Mouse (Mus musculus) CH12F3 (cell line): ENCODE data around the gene Coro2a.

Experiments used
- in situ Hi-C: fragments of 300-500 bp; cut with MboI; formaldehyde crosslinking; loops from 2 replicates; pipeline ENCODE4 v1.14.3; 2020; ENCODE audit warnings: low sequenced_read_pairs

Gene Coro2a

GRCm38 (mm10) chr4:46614641-46615040 is 12.6 kb upstream of the Coro2a start:
- in situ Hi-C loops = loop anchor here (5.0 kb wide), 1 partner anchor 72 kb away; no protein-coding TSS in a partner anchor

DNA sequence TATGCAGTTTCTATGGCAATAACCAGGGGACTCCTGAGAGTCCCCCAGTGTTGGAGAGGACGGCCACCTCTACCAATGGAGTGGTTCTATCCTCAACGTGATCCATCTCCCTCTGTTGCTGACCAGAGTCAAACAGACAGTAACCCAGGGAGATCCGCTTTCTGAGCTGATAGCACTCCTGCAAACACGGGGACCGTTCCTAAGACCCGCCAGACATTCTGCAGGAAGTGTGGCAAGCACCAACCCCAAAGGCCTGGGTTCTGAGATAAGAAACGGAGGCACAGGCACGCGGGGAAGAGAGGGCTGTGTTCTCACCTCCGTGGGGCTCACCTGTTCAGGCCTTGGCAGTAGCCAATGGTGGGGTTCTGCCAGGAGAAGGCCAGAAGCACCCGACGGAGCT is 11.6 kb upstream of the Coro2a start:
- in situ Hi-C loops = loop anchor here (5.0 kb wide), 1 partner anchor 71 kb away; no protein-coding TSS in a partner anchor

GRCm38 (mm10) chr4:46611181-46611580 is 9.2 kb upstream of the Coro2a start:
- in situ Hi-C loops = loop anchor here (5.0 kb wide), 1 partner anchor 69 kb away; no protein-coding TSS in a partner anchor

- in situ Hi-C loops = loop anchor here (10.0 kb wide), 1 partner anchor 47 kb away; the partner anchor contains the start of gene Tbc1d2
Measured at GRCm38 (mm10) chr4:46607601-46608000, 5.6 kb upstream of the Coro2a start.

GRCm38 (mm10) chr4:46605451-46605850 is 3.4 kb upstream of the Coro2a start:
- in situ Hi-C loops = loop anchor here (10.0 kb wide), 1 partner anchor 49 kb away; the partner anchor contains the start of gene Tbc1d2

GRCm38 (mm10) chr4:46602704-46603103 is 702 bp upstream of the Coro2a start:
- in situ Hi-C loops = loop anchor here (10.0 kb wide), 1 partner anchor 52 kb away; the partner anchor contains the start of gene Tbc1d2

DNA sequence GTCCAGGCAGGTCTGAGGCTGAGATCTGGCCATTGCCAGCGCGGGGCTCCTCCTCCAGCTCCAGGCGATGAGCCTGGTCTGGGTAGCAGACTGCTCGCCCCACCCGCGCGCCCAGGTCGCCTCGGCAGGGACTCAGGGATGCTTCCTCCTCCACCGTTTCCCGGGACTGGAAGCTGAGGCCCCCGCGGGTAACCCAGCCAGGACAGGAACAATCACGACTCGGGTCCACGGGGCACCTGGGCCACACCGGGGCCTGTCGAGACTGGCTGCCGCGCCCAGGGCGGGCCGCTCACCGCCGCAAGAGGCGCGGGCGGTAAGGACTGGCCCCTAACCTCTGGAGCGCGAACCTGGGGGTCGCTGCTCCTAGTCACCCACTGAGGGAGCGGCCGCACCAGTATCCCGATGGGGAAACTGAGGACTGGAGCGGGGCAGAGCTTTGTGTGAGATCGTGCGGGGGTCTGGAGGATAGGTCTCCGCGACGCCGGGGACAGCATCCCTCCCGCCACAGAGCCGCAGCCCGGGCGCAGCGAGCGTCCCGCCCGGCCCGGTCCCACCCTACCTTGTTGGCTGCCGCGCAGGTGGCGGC is 651 bp downstream of the Coro2a start:
- in situ Hi-C loops = loop anchor here (10.0 kb wide), 1 partner anchor 53 kb away; the partner anchor contains the start of gene Tbc1d2

- in situ Hi-C loops = loop anchor here (10.0 kb wide), 1 partner anchor 54 kb away; the partner anchor contains the start of gene Tbc1d2
Measured at GRCm38 (mm10) chr4:46600473-46601257, 1.3 kb downstream of the Coro2a start.

DNA sequence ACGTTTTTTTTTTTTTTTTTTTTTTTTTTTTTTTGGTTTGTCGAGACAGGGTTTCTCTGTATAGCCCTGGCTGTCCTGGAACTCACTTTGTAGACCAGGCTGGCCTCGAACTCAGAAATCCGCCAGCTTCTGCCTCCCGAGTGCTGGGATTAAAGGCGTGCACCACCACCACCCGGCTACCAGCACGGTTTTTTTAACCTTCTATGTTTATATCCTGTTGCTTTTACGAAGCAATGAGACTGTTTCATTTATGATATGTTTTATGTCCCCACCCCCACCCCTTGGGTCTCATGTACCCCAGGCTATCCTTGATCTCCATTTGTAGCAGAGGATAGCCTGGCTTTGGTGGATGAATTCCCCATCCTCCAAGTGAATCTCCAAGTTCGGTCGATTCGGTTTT is 2.4 kb downstream of the Coro2a start:
- in situ Hi-C loops = loop anchor here (10.0 kb wide), 1 partner anchor 55 kb away; the partner anchor contains the start of gene Tbc1d2

- in situ Hi-C loops = no loop called here
Measured at GRCm38 (mm10) chr4:46598981-46599380, 3.0 kb downstream of the Coro2a start.

- in situ Hi-C loops = no loop called here
Measured at GRCm38 (mm10) chr4:46598111-46598510, 3.9 kb downstream of the Coro2a start.

DNA sequence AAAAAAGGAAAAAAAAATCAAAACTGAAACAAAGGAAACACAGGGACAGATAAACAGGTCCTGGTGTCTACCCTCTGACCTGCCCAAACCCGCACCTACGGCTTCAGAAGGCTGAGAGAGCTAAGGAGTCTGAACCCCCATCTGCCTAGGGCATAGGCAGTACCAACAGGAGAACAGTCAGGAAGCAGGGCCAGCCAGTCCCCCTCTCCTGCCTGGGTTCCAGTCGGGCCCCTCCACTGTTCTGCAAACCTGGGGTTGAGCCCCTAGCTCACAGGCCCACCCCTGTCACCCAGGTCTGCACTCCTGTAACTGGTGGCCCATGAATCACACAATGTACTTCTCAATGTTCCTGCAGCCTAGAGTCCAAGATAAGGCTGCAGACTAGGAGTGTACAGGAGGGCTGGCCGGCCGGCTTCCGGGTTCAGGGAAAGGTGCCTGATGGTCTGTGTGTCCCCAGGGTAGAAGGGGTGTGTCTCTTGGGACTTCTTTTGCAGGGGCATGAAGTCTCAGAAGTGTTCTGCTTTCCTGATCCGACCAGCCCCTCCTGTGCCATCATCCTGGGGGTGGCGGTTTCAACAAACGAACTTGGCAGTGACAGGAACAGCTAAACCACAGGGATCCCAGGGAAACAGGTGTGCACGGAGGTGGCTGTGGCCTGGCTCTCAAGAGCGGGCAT is 4.6 kb downstream of the Coro2a start:
- in situ Hi-C loops = no loop called here

GRCm38 (mm10) chr4:46596398-46596797 is 5.6 kb downstream of the Coro2a start:
- in situ Hi-C loops = no loop called here

GRCm38 (mm10) chr4:46594131-46594530 is 7.9 kb downstream of the Coro2a start:
- in situ Hi-C loops = no loop called here

DNA sequence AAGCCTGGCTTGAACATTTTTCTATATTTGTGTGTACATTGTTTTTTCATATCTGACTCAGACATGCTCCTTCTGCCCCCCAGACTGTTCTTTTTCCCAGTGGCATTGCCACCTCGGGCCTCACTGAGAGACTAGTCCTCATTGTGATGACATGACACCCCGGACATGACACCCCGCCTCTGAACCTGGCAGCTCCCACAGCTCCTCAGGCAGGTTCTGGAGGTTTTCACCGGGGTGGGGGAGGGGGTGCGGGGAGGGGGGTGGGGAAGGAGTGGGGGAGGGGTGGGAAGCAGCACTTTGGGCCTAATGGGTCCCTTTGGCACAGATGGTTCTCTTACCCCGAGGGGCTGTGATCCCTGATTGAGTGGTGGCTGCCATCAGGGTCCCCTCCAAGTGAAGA is 8.5 kb downstream of the Coro2a start:
- in situ Hi-C loops = no loop called here

GRCm38 (mm10) chr4:46591833-46592520 is 10.0 kb downstream of the Coro2a start:
- in situ Hi-C loops = no loop called here

DNA sequence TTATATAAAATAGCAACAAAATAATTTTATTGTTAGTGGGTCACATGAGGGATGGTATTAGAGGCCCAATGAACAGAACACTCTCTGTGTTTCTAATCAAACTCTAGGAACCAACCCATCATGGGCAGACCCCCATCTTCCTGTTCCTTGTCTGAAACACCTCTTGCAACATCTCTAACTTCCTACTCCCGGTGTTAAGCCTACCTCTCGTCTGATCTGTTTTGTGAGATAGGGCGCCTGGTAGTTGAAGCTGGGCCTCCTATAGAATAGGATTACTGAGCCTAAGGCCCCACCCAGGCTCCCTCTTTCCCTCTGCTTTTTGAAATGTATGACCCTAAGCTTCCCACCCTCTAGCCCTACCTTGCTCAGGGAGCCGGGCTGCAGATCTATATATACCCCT is 11.2 kb downstream of the Coro2a start:
- in situ Hi-C loops = no loop called here

DNA sequence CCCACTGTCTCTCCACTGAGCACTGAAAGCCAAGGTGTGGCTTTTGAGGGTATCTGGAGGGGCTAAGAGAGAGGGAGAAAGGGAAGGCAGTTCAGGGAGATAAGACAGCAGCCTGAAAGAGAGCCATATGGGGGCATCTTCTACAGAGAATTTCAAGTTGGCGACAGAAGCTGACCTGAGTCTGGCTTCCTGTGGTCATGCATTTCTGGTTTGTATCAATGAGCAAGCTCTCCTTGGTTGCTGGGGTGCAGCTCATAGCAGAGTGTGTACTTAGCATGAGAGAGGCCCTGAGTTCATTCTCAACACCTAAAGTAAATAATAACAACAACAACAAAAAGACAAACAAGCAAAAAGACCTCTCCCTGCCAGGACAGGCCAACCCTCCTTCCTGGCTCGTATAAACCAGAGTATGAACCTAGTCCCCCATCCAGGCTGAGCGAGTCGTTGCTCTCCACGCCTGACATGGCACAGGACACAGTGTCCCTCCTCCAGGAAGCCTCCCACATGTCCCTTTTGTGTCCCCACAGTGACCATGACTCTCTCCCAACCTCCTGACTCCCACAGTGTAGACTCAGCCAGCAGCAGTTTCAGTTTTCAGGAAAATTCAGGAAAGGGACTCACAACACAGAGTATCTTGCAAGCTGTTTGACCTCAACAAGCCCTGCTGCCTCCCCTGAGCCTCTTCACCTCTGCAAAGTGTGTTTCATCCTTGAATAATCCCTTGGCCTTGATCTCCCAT is 11.9 kb downstream of the Coro2a start:
- in situ Hi-C loops = no loop called here

- in situ Hi-C loops = no loop called here
Measured at GRCm38 (mm10) chr4:46589151-46589550, 12.9 kb downstream of the Coro2a start.

DNA sequence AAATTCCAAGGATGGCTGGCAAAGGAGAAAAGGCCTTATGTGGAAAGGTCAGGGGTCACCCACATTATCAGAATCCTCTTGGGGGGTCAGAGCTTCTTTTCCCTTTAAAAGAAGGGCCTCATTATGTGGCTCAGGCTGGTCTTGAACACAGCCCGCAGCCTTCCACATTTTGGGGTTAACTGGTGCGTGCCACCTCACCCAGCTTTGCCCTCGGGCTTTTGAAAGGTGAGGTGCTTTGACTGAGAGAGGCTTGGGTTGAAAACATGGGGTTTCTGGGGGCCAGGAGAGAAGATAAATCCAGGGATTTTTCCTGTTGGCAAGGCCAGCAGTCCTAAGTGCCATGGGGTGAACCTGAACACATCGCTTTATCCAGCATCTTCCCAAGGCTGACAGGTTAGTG is 15.5 kb downstream of the Coro2a start:
- in situ Hi-C loops = no loop called here
